Mouse (Mus musculus) hindbrain, embryonic 10.5 days (tissue): ENCODE measurements at regions not wholly inside any gene's neighbourhood (a gene's known extent, or its start where the extent isn't known, plus 50 kb on each side); places are given as distances from the start of the nearest gene placed in this dataset.

ENCODE experiments used
- DNase-seq: peaks from one replicate; pipeline ENCODE4 v3.0.0-alpha.2; 2017; ENCODE audit warnings: low spot score
- H3K27ac ChIP-seq: fragments of 300-500 bp; sonication (generic); 2 replicates; pipeline ENCODE4 v1.5.1; 2016; ENCODE audit warnings: mild to moderate bottlenecking, moderate library complexity
- H3K27me3 ChIP-seq: fragments of 300-500 bp; sonication (generic); 2 replicates; pipeline ENCODE4 v1.6.1; 2016; ENCODE audit warnings: mild to moderate bottlenecking; ENCODE audit not compliant: poor library complexity, insufficient read depth, severe bottlenecking
- H3K36me3 ChIP-seq: fragments of 300-500 bp; sonication (generic); 2 replicates; pipeline ENCODE4 v1.6.1; 2016; ENCODE audit warnings: mild to moderate bottlenecking, moderate library complexity
- H3K4me1 ChIP-seq: fragments of 300-500 bp; sonication (generic); replicated peaks from 2 replicates; pipeline ENCODE4 v1.6.1; 2016; ENCODE audit warnings: mild to moderate bottlenecking
- H3K4me3 ChIP-seq: fragments of 300-500 bp; sonication (generic); 2 replicates; pipeline ENCODE4 v1.5.1; 2016; ENCODE audit warnings: mild to moderate bottlenecking, moderate library complexity
- H3K9me3 ChIP-seq: fragments of 300-500 bp; sonication (generic); 2 replicates; pipeline ENCODE4 v1.6.1; 2016; ENCODE audit warnings: mild to moderate bottlenecking, moderate library complexity
- WGBS: fragments of 180-500 bp; shearing (Covaris S2); methylation state at CpG from one replicate; pipeline ENCODE4 v1.1.7; 2016; 5-methylcytosine and 5-hydroxymethylcytosine counted together

- WGBS = 86% methylated on average over 6 of the region's 6 CpGs
- no peak for DNase-seq
- no peak overlapping the region for H3K27ac ChIP-seq
Observed at GRCm38 (mm10) chr9:91588756-91589155, 223.1 kb upstream of the Zic1 start.

DNA sequence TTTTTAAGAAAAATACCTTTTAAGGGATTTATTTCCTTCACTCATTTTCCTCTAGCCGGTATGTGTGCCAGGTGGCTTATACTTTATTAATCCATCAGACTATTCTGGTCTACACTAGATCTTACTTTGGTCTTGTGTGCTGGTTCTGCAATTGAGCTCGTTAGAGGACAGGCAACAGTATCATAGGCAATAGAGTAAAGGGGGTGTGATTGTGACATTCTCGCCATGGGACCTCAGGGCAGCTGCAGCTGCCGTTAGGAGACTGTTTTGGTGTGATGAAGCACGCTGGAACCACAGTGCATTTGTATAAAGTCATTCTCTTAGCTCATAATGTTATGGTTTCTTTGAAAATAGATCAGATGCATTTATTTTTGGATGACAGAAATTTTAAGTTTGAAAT is 222.3 kb upstream of the Zic1 start:
- DNase-seq = no peak
- 68% methylated on average over 5 of the region's 5 CpGs for WGBS
- Histone ChIP-seq H3K27me3 (no peaks in the 10 kb centered on the region), H3K4me1 (no peaks in the 10 kb centered on the region), H3K9me3 (no peaks in the 10 kb centered on the region), H3K27ac (no peak overlapping the region), H3K36me3 (no peaks in the 10 kb centered on the region), H3K4me3 (no peak overlapping the region)

More at GRCm38 (mm10) chr9:91588756-91589155, 223.1 kb upstream of the Zic1 start:
- no peaks in the 10 kb centered on the region for H3K36me3 ChIP-seq
- H3K9me3 ChIP-seq = no peaks in the 10 kb centered on the region
- H3K27me3 ChIP-seq = no peaks in the 10 kb centered on the region
- no peaks in the 10 kb centered on the region for H3K4me1 ChIP-seq
- no peak overlapping the region for H3K4me3 ChIP-seq

DNA sequence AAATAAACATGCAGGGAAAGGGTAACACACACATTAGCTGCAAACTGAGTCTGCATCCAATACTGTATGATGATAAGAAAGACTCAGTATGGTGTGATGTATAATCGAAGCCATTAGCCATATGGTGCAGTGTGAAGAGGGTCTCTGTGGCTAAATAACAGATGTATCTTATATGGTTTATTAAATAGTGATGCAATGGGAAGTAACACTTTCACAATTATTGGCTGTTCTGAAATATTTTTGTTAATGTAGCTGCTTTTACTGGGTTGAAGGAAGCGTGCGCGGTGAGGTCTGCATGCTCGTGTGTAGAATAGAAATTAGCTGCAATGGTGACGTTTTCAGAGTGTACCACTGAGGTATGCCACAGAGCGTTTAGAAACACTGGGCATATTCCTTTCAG is 221.7 kb upstream of the Zic1 start:
- no peaks in the 10 kb centered on the region for H3K27me3 ChIP-seq
- DNase-seq = no peak
- no peaks in the 10 kb centered on the region for H3K9me3 ChIP-seq
- WGBS = 91% methylated on average over 7 of the region's 7 CpGs
- H3K27ac ChIP-seq = no peak overlapping the region
- H3K4me1 ChIP-seq = no peaks in the 10 kb centered on the region
- H3K36me3 ChIP-seq = no peaks in the 10 kb centered on the region
- H3K4me3 ChIP-seq = no peak overlapping the region

DNA sequence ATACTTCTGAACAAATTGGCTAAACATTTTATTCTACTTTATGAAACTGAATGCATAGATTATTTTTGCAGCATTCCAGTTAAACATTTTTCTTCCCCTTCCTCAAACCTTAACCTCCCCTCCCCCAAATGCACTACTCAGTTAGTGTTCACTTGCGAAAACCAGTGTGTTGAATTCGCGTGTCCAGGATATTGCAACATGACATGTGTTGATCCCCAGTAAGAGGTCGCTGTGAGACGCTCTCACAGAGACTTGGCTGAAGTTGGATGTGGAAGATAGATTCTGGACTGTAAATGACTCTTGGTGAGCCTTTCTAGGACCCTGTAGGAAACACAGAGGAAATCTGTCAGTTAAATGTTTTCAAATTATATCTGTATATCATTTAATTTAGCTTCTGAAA is 221.0 kb upstream of the Zic1 start:
- Histone ChIP-seq H3K4me1 (no peaks in the 10 kb centered on the region), H3K9me3 (no peaks in the 10 kb centered on the region), H3K27me3 (no peaks in the 10 kb centered on the region), H3K4me3 (no peak overlapping the region), H3K27ac (no peak overlapping the region), H3K36me3 (no peaks in the 10 kb centered on the region)
- WGBS = 84% methylated on average over 5 of the region's 5 CpGs
- no peak for DNase-seq

DNA sequence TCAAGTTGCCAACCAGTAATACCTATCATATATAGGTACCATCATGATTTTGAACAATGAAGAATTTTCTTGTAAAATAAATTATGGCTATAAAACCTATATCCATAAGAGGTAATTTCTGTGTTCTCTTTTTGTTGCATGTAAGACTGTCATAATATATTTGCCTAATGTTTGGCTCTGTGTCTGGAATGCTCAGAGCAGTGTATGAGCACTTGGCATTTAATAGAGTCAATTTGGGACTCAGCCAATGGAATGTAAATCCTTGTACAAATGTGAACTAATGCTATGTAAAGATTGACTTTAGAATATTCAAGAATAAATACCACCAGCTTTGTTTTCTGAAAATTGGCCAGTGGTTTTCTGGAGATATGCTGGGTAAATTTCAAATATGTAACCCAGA is 208.5 kb upstream of the Zic1 start:
- H3K27ac ChIP-seq = no peak overlapping the region
- H3K4me3 ChIP-seq = no peak overlapping the region
- H3K4me1 ChIP-seq = no peaks in the 10 kb centered on the region
- no peaks in the 10 kb centered on the region for H3K36me3 ChIP-seq
- H3K27me3 ChIP-seq = no peaks in the 10 kb centered on the region
- H3K9me3 ChIP-seq = no peaks in the 10 kb centered on the region
- DNase-seq = no peak

- DNase-seq = no peak
- no peak overlapping the region for H3K4me3 ChIP-seq
- no peaks in the 10 kb centered on the region for H3K27me3 ChIP-seq
- 83% methylated on average over 5 of the region's 5 CpGs for WGBS
- H3K9me3 ChIP-seq = no peaks in the 10 kb centered on the region
- H3K36me3 ChIP-seq = no peaks in the 10 kb centered on the region
- no peaks in the 10 kb centered on the region for H3K4me1 ChIP-seq
- no peak overlapping the region for H3K27ac ChIP-seq
Observed at GRCm38 (mm10) chr9:91566006-91566641, 200.5 kb upstream of the Zic1 start.

DNA sequence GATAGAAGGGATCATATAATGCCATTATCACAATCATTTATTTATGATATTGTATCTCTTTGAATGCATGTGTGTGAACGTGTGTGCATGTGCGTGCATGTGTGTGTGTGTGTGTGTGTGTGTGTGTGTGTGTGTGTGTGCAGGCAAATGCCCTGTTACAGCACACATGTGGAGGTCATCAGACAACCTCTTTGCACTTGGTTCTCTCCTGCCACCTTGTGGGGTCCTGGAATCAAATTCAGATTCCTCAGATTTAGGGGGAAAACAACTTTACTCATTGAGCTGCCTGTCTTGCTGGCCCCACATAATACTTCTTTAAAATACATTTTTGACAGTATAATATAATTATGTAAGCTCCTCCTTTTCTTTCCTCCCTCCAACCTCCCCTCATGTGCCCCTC is 195.7 kb upstream of the Zic1 start:
- Histone ChIP-seq H3K27ac (no peak overlapping the region), H3K36me3 (no peaks in the 10 kb centered on the region), H3K4me1 (no peaks in the 10 kb centered on the region), H3K9me3 (no peaks in the 10 kb centered on the region), H3K4me3 (no peak overlapping the region), H3K27me3 (no peaks in the 10 kb centered on the region)
- 65% methylated on average over 2 of the region's 2 CpGs for WGBS
- no peak for DNase-seq

- no peak for DNase-seq
- no peaks in the 10 kb centered on the region for H3K9me3 ChIP-seq
- H3K27me3 ChIP-seq = no peaks in the 10 kb centered on the region
- 78% methylated on average over 6 of the region's 6 CpGs for WGBS
- H3K27ac ChIP-seq = no peak overlapping the region
- H3K4me3 ChIP-seq = no peak overlapping the region
- H3K36me3 ChIP-seq = no peaks in the 10 kb centered on the region
- no peaks in the 10 kb centered on the region for H3K4me1 ChIP-seq
Observed at GRCm38 (mm10) chr9:91559794-91560193, 194.2 kb upstream of the Zic1 start.

GRCm38 (mm10) chr9:91547051-91547450 is 181.4 kb upstream of the Zic1 start:
- Histone ChIP-seq H3K27ac (no peak overlapping the region), H3K9me3 (no peaks in the 10 kb centered on the region), H3K4me3 (no peak overlapping the region), H3K36me3 (no peaks in the 10 kb centered on the region), H3K27me3 (no peaks in the 10 kb centered on the region), H3K4me1 (no peaks in the 10 kb centered on the region)
- no peak for DNase-seq
- 74% methylated on average over 4 of the region's 4 CpGs for WGBS

DNA sequence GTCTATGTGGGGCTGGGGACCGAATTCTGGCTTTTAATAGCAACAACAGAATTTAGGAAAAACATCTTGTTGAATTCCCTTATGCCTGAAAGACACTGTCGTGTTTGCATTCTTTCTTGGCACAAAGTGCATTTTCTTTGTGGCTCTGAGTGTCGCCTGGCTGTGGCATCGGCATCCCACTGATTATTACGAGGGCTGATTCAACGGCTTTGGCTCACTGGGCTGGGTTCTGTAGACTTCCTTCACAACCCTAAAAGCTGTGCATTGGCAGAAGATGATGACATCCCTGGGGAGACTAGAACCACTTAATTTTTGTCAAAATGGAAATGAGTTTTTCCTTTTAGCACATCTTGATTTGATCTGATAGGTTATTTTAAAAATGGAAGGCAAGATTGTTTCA is 179.8 kb upstream of the Zic1 start:
- Histone ChIP-seq H3K36me3 (no peaks in the 10 kb centered on the region), H3K27ac (no peak overlapping the region), H3K4me3 (no peak overlapping the region), H3K27me3 (no peaks in the 10 kb centered on the region), H3K9me3 (no peaks in the 10 kb centered on the region), H3K4me1 (no peaks in the 10 kb centered on the region)
- no peak for DNase-seq
- 63% methylated on average over 6 of the region's 6 CpGs for WGBS

GRCm38 (mm10) chr9:91528838-91529475 is 163.3 kb upstream of the Zic1 start:
- Histone ChIP-seq H3K27me3 (no peaks in the 10 kb centered on the region), H3K27ac (no peak overlapping the region), H3K4me3 (no peak overlapping the region), H3K36me3 (no peaks in the 10 kb centered on the region), H3K9me3 (no peaks in the 10 kb centered on the region), H3K4me1 (no peaks in the 10 kb centered on the region)
- 84% methylated on average over 3 of the region's 3 CpGs for WGBS
- no peak for DNase-seq

DNA sequence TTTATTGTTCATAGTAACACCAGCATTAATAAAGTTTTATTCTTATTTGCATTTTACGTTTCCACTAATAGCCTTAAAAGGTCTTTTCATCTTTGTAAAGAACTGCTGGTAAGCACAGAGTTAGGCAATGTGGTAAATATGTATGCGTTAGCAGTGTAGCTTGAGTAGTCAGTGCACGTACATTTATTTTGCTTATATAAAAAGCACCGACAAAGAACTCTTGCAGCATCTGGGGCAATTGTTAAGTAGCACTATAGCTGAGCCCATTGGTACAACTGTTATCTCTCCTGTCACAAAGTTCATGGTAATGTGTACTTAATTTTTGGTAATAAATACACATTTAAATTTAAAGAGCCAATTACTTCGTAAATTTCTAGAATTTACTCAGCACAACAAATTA is 162.8 kb upstream of the Zic1 start:
- Histone ChIP-seq H3K4me1 (no peaks in the 10 kb centered on the region), H3K4me3 (no peak overlapping the region), H3K27ac (no peak overlapping the region), H3K27me3 (no peaks in the 10 kb centered on the region), H3K9me3 (no peaks in the 10 kb centered on the region), H3K36me3 (no peaks in the 10 kb centered on the region)
- WGBS = 82% methylated on average over 5 of the region's 5 CpGs
- DNase-seq = no peak

DNA sequence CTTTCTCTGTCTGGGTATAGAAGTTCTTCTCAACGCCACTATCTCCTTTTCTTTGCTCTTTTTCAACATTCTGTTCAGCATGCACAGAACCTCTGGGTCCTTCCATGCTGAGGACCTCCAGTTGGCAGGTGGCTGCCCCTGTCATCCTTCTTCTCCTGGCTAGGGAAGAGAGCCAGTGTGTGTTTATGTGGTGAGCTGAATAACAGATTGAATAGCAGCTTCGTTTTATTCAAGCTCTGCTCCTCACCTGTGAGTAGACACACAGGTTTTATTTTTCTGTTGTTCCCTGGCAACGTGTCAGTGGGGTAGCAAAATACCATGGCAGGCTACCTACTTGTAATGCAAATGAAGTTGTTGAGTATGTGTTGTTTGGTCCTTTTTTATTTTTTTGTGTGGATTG is 154.9 kb upstream of the Zic1 start:
- H3K27me3 ChIP-seq = no peaks in the 10 kb centered on the region
- no peaks in the 10 kb centered on the region for H3K36me3 ChIP-seq
- WGBS = 38% methylated on average over 3 of the region's 3 CpGs
- no peaks in the 10 kb centered on the region for H3K9me3 ChIP-seq
- no peak overlapping the region for H3K4me3 ChIP-seq
- no peaks in the 10 kb centered on the region for H3K4me1 ChIP-seq
- DNase-seq = no peak
- H3K27ac ChIP-seq = no peak overlapping the region

DNA sequence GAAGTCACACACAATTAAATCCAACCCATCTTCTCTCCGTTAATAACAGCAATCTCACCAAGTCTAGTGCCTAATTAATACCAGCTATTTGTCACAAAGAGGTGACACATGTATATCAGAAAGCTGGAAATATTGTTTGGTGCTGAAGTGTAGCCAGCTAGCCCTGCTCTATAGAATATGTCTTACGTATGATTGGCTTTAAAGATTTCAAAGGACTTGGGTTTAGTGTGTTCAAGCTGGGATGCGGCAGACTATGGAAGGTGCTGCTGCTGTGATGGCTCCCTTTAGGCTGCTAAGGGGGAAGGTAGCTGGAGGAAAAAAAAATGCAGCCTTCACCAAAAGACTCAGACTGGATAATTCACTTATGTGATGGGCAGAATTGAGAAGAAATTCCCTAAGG is 144.1 kb upstream of the Zic1 start:
- Histone ChIP-seq H3K4me3 (no peak overlapping the region), H3K27me3 (no peaks in the 10 kb centered on the region), H3K36me3 (no peaks in the 10 kb centered on the region), H3K4me1 (no peaks in the 10 kb centered on the region), H3K9me3 (no peaks in the 10 kb centered on the region; the same call in 1 of the 2 replicates), H3K27ac (no peak overlapping the region)
- WGBS = 80% methylated on average over 3 of the region's 3 CpGs
- DNase-seq = no peak
